Mouse (Mus musculus): ENCODE results near the gene Grk2.

DNA sequence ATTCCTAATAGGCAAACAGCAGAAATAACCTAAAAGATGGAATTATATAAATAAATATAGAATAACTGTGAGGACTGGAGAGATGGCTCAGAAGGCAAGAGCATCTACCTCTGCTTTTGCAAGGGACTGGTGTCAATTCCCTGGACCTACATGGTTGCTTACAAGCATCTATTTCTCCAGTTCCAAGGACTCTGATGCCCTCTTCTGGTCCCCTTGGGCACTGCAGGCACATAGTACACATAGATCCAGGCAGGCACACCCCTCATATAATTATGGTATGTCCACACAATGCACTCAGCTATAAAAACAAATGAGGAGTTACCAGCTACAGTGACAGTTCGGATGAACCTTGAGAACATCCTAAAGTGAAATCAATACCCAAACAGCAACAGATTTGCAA, 26.5 kb downstream of the Grk2 start:
- TF ChIP-seq CTCF (IDR thresholded peaks at IDR 0.05; ENCODE audit: extremely low read depth, insufficient read depth, low read length), result peak; percentile 21; the same call in 1 of the 2 replicates
- TF ChIP-seq POLR2A (IDR thresholded peaks at IDR 0.05; ENCODE audit: extremely low read depth, insufficient read depth, low read length), result no peak
